Mouse (Mus musculus) thymus, adult 2 months (tissue): ENCODE results near the gene Secisbp2l. TPM values are rescaled to one million over a fixed set of nuclear protein-coding genes. Genes with fewer than 3 reads are reported as not detected.

Source experiments
- DNase-seq: peaks from one replicate; pipeline ENCODE4 v3.0.0; 2021
- H3K27ac ChIP-seq: fragments of 200-500 bp; 2 replicates; pipeline ENCODE4 v1.5.1; 2012; ENCODE audit warnings: low read length, control low read depth; ENCODE audit not compliant: control insufficient read depth, insufficient read depth
- H3K27me3 ChIP-seq: fragments of 200-500 bp; 2 replicates; pipeline ENCODE4 v1.6.1; 2012; ENCODE audit warnings: mild to moderate bottlenecking, low read length, moderate library complexity, mixed read lengths; ENCODE audit not compliant: control insufficient read depth, insufficient read depth
- H3K36me3 ChIP-seq: fragments of 200-500 bp; 2 replicates; pipeline ENCODE4 v1.6.1; 2012; ENCODE audit warnings: mild to moderate bottlenecking, low read length, moderate library complexity; ENCODE audit not compliant: control insufficient read depth, insufficient read depth
- H3K4me1 ChIP-seq: fragments of 200-500 bp; replicated peaks from 2 replicates; pipeline ENCODE4 v1.6.1; 2012; ENCODE audit warnings: low read length; ENCODE audit not compliant: control insufficient read depth, insufficient read depth
- H3K4me3 ChIP-seq: fragments of 200-500 bp; 2 replicates; pipeline ENCODE4 v1.5.1; 2012; ENCODE audit warnings: mild to moderate bottlenecking, low read length, control low read depth, moderate library complexity; ENCODE audit not compliant: control insufficient read depth, insufficient read depth
- CTCF ChIP-seq: fragments of 200-500 bp; IDR thresholded peaks from 2 replicates; pipeline ENCODE4 v1.5.1; 2012; ENCODE audit warnings: mild to moderate bottlenecking, control low read depth, low read length, moderate library complexity, borderline replicate concordance; ENCODE audit not compliant: control insufficient read depth, poor library complexity, insufficient read depth; ENCODE audit errors: extremely low read depth
- POLR2A ChIP-seq: fragments of 200-500 bp; IDR thresholded peaks from 2 replicates; pipeline ENCODE4 v1.6.1; 2012; ENCODE audit warnings: mild to moderate bottlenecking, low read length, control low read depth, moderate library complexity; ENCODE audit not compliant: control insufficient read depth, poor library complexity, insufficient read depth; ENCODE audit errors: extremely low read depth
- WGBS: fragments of 180-500 bp; shearing (Covaris S2); methylation state at CpG from one replicate; pipeline ENCODE4 v1.1.7; 2018; 5-methylcytosine and 5-hydroxymethylcytosine counted together
- polyA plus RNA-seq: library from polyadenylated mRNA; depleted of rRNA; stranded (reverse); fragments of >200 nt; gene quantifications from 2 replicates; pipeline ENCODE4 v1.2.3, GENCODE M21; 2012

Secisbp2l gene
- polyA plus RNA-seq, 1 experiment = 16.8 TPM

- 10% methylated on average over 2 of the region's 2 CpGs for WGBS
- Histone ChIP-seq H3K36me3 (no peaks in the 10 kb centered on the region), H3K4me1 (peaks cover 16% of the 10 kb centered on the region), H3K4me3 (no peak overlapping the region), H3K27ac (no peak overlapping the region), H3K27me3 (no peaks in the 10 kb centered on the region)
- DNase-seq = no peak
- no peak for TF ChIP-seq POLR2A
- TF ChIP-seq CTCF = no peak
Observed at GRCm38 (mm10) chr2:125795118-125795517, 12.4 kb upstream of the Secisbp2l start.

- Histone ChIP-seq H3K4me3 (no peak overlapping the region), H3K36me3 (no peaks in the 10 kb centered on the region), H3K27me3 (no peaks in the 10 kb centered on the region), H3K4me1 (peaks cover 18% of the 10 kb centered on the region), H3K27ac (no peak overlapping the region)
- 77% methylated on average over 2 of the region's 2 CpGs for WGBS
- TF ChIP-seq POLR2A (no peak), CTCF (no peak)
- no peak for DNase-seq
Observed at GRCm38 (mm10) chr2:125794166-125794565, 11.5 kb upstream of the Secisbp2l start.

DNA sequence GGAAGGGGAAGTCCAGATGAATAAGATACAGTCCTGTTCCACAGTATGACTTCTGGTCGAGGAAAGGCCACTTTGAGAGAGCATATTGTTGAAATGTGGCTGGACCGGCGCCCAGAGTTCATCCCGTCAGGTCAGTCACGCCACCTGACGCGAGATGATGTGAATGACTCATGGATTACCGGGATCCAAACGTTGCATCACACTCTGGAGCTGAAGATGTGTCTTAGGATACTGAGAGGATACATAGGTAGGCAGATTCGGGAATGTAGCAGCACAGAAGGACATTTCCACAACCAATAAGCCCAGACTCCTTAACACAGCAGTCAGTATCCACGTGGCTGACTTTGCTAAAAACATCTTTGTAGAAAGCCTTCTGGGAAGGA, 10.2 kb upstream of the Secisbp2l start:
- no peaks in the 10 kb centered on the region for H3K36me3 ChIP-seq
- no peak overlapping the region for H3K4me3 ChIP-seq
- no peak for TF ChIP-seq CTCF
- H3K27me3 ChIP-seq = no peaks in the 10 kb centered on the region
- H3K4me1 ChIP-seq = peaks cover 18% of the 10 kb centered on the region
- WGBS = 88% methylated on average over 11 of the region's 11 CpGs
- no peak for DNase-seq
- H3K27ac ChIP-seq = no peak overlapping the region

DNA sequence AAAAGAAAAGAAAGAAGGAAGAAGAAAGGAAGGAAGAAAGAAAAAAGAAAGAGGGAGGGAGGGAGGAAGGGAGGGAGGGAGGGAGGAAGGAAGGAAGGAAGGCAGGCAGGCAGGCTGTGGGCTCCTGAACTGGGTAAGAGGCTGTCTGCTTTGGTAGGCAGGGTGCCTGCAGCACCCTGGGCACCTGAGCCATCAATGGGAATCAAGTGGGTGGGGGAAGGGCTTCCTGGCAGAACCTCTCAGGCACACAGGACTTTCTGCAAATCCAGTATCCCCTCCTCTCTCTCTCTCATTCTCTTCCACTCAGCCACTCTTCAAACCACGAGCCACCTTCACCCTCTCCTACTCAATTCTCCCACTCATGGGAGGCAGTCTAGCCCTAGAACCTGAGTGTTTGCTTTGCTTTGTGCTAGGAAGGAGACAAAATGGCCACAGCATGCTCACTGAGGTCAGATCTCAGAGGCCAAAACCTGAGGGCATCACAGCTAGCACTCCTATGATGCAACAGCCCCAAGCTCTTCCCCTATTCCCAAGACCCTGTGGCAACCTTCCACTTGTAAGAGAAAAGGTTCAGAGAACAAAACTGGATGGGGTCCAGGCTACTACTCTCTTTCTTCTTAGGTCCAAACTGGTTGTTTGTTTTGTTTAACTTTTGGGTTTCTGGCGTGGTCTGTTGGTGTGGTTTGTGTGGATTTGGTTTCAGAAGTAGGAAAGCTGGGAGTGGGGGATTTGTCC, 9.6 kb upstream of the Secisbp2l start:
- peaks cover 17% of the 10 kb centered on the region for H3K4me1 ChIP-seq
- H3K27ac ChIP-seq = peak overlapping the region; percentile 54; the same call in 1 of the 2 replicates
- H3K36me3 ChIP-seq = no peaks in the 10 kb centered on the region
- WGBS = 47% methylated on average over 2 of the region's 2 CpGs
- H3K4me3 ChIP-seq = no peak overlapping the region
- no peak for DNase-seq
- no peaks in the 10 kb centered on the region for H3K27me3 ChIP-seq
- no peak for TF ChIP-seq CTCF

DNA sequence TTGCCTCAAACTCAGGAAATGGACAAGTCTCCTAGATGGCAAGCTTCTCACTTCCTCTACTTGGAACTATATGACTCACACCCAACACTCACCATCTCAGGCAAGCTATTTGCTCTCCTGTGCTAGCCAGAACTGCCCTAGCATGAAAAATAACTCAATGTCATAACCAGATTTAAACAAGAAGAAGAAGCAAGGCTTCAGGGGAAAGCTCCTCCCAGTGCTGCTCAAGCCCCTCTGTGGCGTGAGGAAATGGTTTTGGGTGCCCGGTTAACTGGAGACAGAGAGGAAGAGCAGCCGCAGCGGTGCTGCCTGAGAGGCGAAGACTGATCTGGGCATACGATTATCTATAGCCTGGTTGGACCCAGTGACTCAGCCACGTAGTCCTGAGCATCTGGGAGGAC, 8.8 kb upstream of the Secisbp2l start:
- Histone ChIP-seq H3K27ac (peak overlapping the region; percentile 69), H3K4me1 (peaks cover 15% of the 10 kb centered on the region), H3K27me3 (no peaks in the 10 kb centered on the region), H3K4me3 (peak overlapping the region; percentile 22; the same call in 1 of the 2 replicates), H3K36me3 (no peaks in the 10 kb centered on the region)
- WGBS = 5% methylated on average over 7 of the region's 7 CpGs
- TF ChIP-seq CTCF (no peak), POLR2A (no peak)
- peak; percentile 33 for DNase-seq

GRCm38 (mm10) chr2:125790242-125790641, 7.6 kb upstream of the Secisbp2l start:
- DNase-seq = no peak
- H3K27ac ChIP-seq = no peak overlapping the region
- TF ChIP-seq CTCF = no peak
- no peak overlapping the region for H3K4me3 ChIP-seq
- no peaks in the 10 kb centered on the region for H3K36me3 ChIP-seq
- no peaks in the 10 kb centered on the region for H3K27me3 ChIP-seq
- peaks cover 15% of the 10 kb centered on the region for H3K4me1 ChIP-seq
- 96% methylated on average over 4 of the region's 4 CpGs for WGBS

DNA sequence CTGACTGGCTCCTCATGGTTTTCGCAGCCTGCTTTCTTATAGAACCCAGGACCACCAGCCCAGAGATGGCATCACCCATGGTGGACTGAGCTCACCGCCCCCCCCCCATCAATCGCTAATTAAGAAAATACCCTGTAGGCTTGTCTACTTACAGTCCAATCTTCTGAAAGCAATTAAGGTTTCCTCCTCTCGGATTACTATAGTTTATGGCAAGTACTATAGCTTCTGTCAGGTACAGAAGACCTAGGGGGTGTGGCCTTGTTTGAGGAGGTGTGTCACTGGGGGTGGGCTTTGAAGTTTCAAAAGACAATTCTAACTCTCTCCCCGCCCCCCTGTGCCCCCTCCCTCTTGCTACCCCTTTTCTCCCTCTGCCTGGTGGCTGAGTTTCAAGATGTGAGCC, 6.6 kb upstream of the Secisbp2l start:
- H3K36me3 ChIP-seq = no peaks in the 10 kb centered on the region
- no peak for DNase-seq
- TF ChIP-seq CTCF = no peak
- no peak for TF ChIP-seq POLR2A
- H3K27me3 ChIP-seq = no peaks in the 10 kb centered on the region
- 92% methylated on average over 5 of the region's 5 CpGs for WGBS
- H3K4me1 ChIP-seq = peaks cover 15% of the 10 kb centered on the region
- no peak overlapping the region for H3K4me3 ChIP-seq
- no peak overlapping the region for H3K27ac ChIP-seq
